Mouse (Mus musculus) CH12.LX (cell line): Measurements from ENCODE around the gene Bag1. TPM values are rescaled to one million over a fixed set of nuclear protein-coding genes. Genes with fewer than 3 reads are reported as not detected.

Experiments
- DNase-seq: peaks from one replicate; pipeline ENCODE4 v3.0.0-alpha.2; 2013; ENCODE audit errors: extremely low read depth
- H3K27ac ChIP-seq: 2 replicates; pipeline ENCODE4 v1.5.1; 2012; ENCODE audit warnings: low read depth, mild to moderate bottlenecking, control low read depth, moderate library complexity; ENCODE audit not compliant: insufficient read depth
- H3K27me3 ChIP-seq: replicated peaks from 2 replicates; pipeline ENCODE3; 2012; ENCODE audit warnings: inconsistent platforms
- H3K36me3 ChIP-seq, 2 experiments: replicated peaks in 1 of 2; 2 replicates each; pipeline versions ENCODE3 to v1.6.1; 2012; ENCODE audit warnings: inconsistent platforms in 1 of 2, low read length in 1 of 2, mild to moderate bottlenecking in 1 of 2, mixed read lengths in 1 of 2, moderate library complexity in 1 of 2; ENCODE audit not compliant: control insufficient read depth in 1 of 2, insufficient read depth in 1 of 2
- H3K4me1 ChIP-seq, 2 experiments: 2 replicates each; pipeline ENCODE4 v1.6.1; 2012; ENCODE audit warnings: inconsistent platforms in 1 of 2, moderate library complexity in 1 of 2; ENCODE audit not compliant: insufficient read depth in 2 of 2, control insufficient read depth in 1 of 2
- H3K4me2 ChIP-seq: 2 replicates; pipeline ENCODE4 v1.6.1; 2012; ENCODE audit warnings: low read depth, mild to moderate bottlenecking, control low read depth; ENCODE audit not compliant: poor library complexity, insufficient read depth, severe bottlenecking
- H3K4me3 ChIP-seq, 3 experiments: fragments of 150-350 bp in 1 of 3; sonication (generic) in 1 of 3; replicated peaks in 1 of 3; 2 replicates each; pipeline versions ENCODE3 to v1.5.1; 2011 to 2012; ENCODE audit warnings: low read depth in 2 of 3, low read length in 2 of 3, mild to moderate bottlenecking in 2 of 3, moderate library complexity in 2 of 3, control low read depth in 1 of 3, improper control_type of control experiment in 1 of 3, inconsistent platforms in 1 of 3, mixed read lengths in 1 of 3; ENCODE audit not compliant: poor library complexity in 1 of 3
- H3K79me2 ChIP-seq: replicated peaks from 2 replicates; pipeline ENCODE4 v1.6.1; 2012; ENCODE audit warnings: mild to moderate bottlenecking, moderate library complexity; ENCODE audit not compliant: control insufficient read depth, poor library complexity, insufficient read depth, severe bottlenecking; ENCODE audit errors: extremely low read depth
- H3K9ac ChIP-seq: 2 replicates; pipeline ENCODE4 v1.6.1; 2012; ENCODE audit warnings: low read depth, mild to moderate bottlenecking, control low read depth, moderate library complexity; ENCODE audit not compliant: insufficient read depth
- H3K9me3 ChIP-seq: replicated peaks from 2 replicates; pipeline ENCODE3; 2012; ENCODE audit warnings: low read length, inconsistent platforms, mixed read lengths
- BHLHE40 ChIP-seq: IDR thresholded peaks from 2 replicates; pipeline ENCODE4 v1.6.1; 2011; ENCODE audit warnings: mild to moderate bottlenecking, low read depth, low read length, improper control_type of control experiment
- CHD1 ChIP-seq: IDR thresholded peaks from 2 replicates; pipeline ENCODE4 v1.6.1; 2012; ENCODE audit warnings: low read depth, low read length, improper control_type of control experiment, inconsistent platforms
- CHD2 ChIP-seq: IDR thresholded peaks from 2 replicates; pipeline ENCODE4 v1.6.1; 2011; ENCODE audit warnings: low read length, improper control_type of control experiment
- CTCF ChIP-seq, 2 experiments: IDR thresholded peaks in 1 of 2; conservative IDR thresholded peaks in 1 of 2; 2 replicates each; pipeline ENCODE4 v1.5.1; 2011 to 2012; ENCODE audit warnings: low read depth in 2 of 2, low read length in 2 of 2, improper control_type of control experiment in 1 of 2, inconsistent platforms in 1 of 2, mild to moderate bottlenecking in 1 of 2, moderate library complexity in 1 of 2
- ETS1 ChIP-seq: conservative IDR thresholded peaks from 2 replicates; pipeline ENCODE4 v1.6.1; 2012; ENCODE audit warnings: low read depth, mild to moderate bottlenecking, inconsistent platforms, low read length, improper control_type of control experiment, moderate library complexity
- HCFC1 ChIP-seq: IDR thresholded peaks from 2 replicates; pipeline ENCODE4 v1.6.1; 2012; ENCODE audit warnings: low read depth, mild to moderate bottlenecking, inconsistent platforms, low read length, improper control_type of control experiment
- IRF4 ChIP-seq: IDR thresholded peaks from 2 replicates; pipeline ENCODE4 v1.6.1; 2014; ENCODE audit warnings: low read depth, mild to moderate bottlenecking, inconsistent platforms, low read length, improper control_type of control experiment
- MAFK ChIP-seq: IDR thresholded peaks from 2 replicates; pipeline ENCODE4 v1.6.1; 2011; ENCODE audit warnings: low read length, improper control_type of control experiment; ENCODE audit not compliant: insufficient replicate concordance
- MYC ChIP-seq: IDR thresholded peaks from 2 replicates; pipeline ENCODE4 v1.6.1; 2011; ENCODE audit warnings: low read depth, mild to moderate bottlenecking, improper control_type of control experiment, low read length
- NELFE ChIP-seq: IDR thresholded peaks from 2 replicates; pipeline ENCODE4 v1.6.1; 2011; ENCODE audit warnings: low read depth, low read length, improper control_type of control experiment
- NRF1 ChIP-seq: IDR thresholded peaks from 2 replicates; pipeline ENCODE4 v1.6.1; 2014; ENCODE audit warnings: low read depth, mild to moderate bottlenecking, inconsistent platforms, low read length, improper control_type of control experiment, moderate library complexity
- PAX5 ChIP-seq: IDR thresholded peaks from 2 replicates; pipeline ENCODE4 v1.6.1; 2012; ENCODE audit warnings: low read length, inconsistent platforms, mixed read lengths
- POLR2A ChIP-seq: IDR thresholded peaks from 2 replicates; pipeline ENCODE4 v1.6.1; 2011; ENCODE audit warnings: low read depth, mild to moderate bottlenecking, improper control_type of control experiment, low read length
- RAD21 ChIP-seq: IDR thresholded peaks from 2 replicates; pipeline ENCODE4 v1.6.1; 2011; ENCODE audit warnings: low read depth, mild to moderate bottlenecking, low read length, improper control_type of control experiment, moderate library complexity
- RCOR1 ChIP-seq: conservative IDR thresholded peaks from 2 replicates; pipeline ENCODE4 v1.6.1; 2012; ENCODE audit warnings: low read depth, mild to moderate bottlenecking, inconsistent platforms, low read length, improper control_type of control experiment
- SIN3A ChIP-seq: IDR thresholded peaks from 2 replicates; pipeline ENCODE4 v1.6.1; 2012; ENCODE audit warnings: low read length, improper control_type of control experiment, inconsistent platforms
- SMC3 ChIP-seq: IDR thresholded peaks from 2 replicates; pipeline ENCODE4 v1.6.1; 2011; ENCODE audit warnings: low read depth, low read length, improper control_type of control experiment
- TBP ChIP-seq: conservative IDR thresholded peaks from 2 replicates; pipeline ENCODE4 v1.6.1; 2011; ENCODE audit warnings: low read depth, low read length, improper control_type of control experiment
- UBTF ChIP-seq: IDR thresholded peaks from 2 replicates; pipeline ENCODE4 v1.6.1; 2012; ENCODE audit warnings: low read depth, mild to moderate bottlenecking, inconsistent platforms, low read length, improper control_type of control experiment, moderate library complexity
- ZKSCAN1 ChIP-seq: IDR thresholded peaks from 2 replicates; pipeline ENCODE4 v1.6.1; 2012; ENCODE audit warnings: low read depth, inconsistent platforms, low read length, improper control_type of control experiment, borderline replicate concordance
- ZMIZ1 ChIP-seq: IDR thresholded peaks from 2 replicates; pipeline ENCODE4 v1.6.1; 2012; ENCODE audit warnings: low read depth, mild to moderate bottlenecking, inconsistent platforms, low read length, improper control_type of control experiment
- ZNF384 ChIP-seq: IDR thresholded peaks from 2 replicates; pipeline ENCODE4 v1.6.1; 2012; ENCODE audit warnings: low read depth, low read length, improper control_type of control experiment, inconsistent platforms
- dilution Hi-C: fragments of 300-500 bp; cut with MboI; formaldehyde crosslinking; loops from 2 replicates; pipeline ENCODE4 v1.14.3; 2020; ENCODE audit warnings: low sequenced_read_pairs; ENCODE audit not compliant: extremely low pct_unique_long_range_greater_than_20kb, extremely low pct_ligation_motif_present
- in situ Hi-C: fragments of 300-500 bp; cut with MboI; formaldehyde crosslinking; loops from 3 replicates; pipeline ENCODE4 v1.14.3; 2019; ENCODE audit warnings: low sequenced_read_pairs, low pct_ligation_motif_present, low pct_unique_long_range_greater_than_20kb, mixed read lengths
- polyA plus RNA-seq: library from polyadenylated mRNA; unstranded; fragments of >175 nt; gene quantifications from 2 replicates; pipeline ENCODE4 v1.2.1, GENCODE M21; 2012; ENCODE audit warnings: low read depth; ENCODE audit not compliant: insufficient read length
- total RNA-seq, 2 experiments: library from RNA; depleted of rRNA; stranded (reverse); fragments of 300-350 nt in 1 of 2; fragments of >200 nt in 1 of 2; gene quantifications; 2 replicates each; pipeline ENCODE4 v1.2.3; 2012 to 2014

Gene Bag1
- total and polyA plus RNA-seq, 3 experiments = 105 to 161 (median 149) TPM

DNA sequence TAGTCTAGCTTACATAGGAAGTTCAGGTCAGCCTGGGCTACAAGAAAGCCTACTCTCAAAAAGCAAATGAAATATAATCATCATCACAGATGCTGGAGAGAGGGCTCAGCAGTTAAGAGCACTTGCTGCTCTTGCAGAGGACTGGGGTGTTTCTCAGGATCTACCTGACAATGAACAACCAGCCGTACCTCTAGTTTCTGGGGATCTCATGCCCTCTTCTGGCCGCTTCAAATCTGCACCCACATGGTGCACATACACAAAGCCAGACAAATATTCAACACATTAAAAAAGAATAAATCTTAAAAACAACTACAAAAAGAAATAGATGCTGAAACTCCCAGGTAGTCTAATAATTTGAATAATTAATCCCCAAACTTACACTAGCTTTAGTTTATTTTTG, 52.4 kb downstream of the Bag1 start:
- no peak for DNase-seq

DNA sequence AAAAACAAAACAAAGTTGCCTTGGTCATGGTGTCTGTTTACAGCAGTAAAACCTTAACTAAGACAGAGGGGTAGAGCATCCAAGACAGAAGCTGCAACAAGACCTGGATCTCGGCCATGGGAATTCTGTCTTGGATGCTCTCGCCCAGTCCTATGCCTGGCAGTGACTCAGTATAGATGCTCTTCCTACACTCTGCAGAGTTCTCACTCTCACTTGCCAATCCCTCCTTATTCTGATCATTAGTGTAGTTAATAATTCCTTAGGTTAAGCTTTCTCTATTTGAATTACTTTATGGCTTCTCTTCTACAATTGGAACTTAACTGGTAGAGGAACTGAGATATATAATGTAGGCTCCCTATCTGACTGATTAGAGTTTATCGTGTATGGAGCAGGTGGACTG, 53.0 kb downstream of the Bag1 start:
- Histone ChIP-seq H3K27me3 (no peaks in the 10 kb centered on the region), H3K9me3 (peaks cover 4% of the 10 kb centered on the region), H3K79me2 (no peaks in the 10 kb centered on the region), H3K4me1 (peaks cover 0 to 6% of the 10 kb centered on the region in 2 experiments; a peak in 2 of 4 replicates), H3K4me2 (no peak overlapping the region), H3K27ac (no peak overlapping the region), H3K36me3 (no peaks in the 10 kb centered on the region), H3K4me3 (no peak overlapping the region), H3K9ac (no peak overlapping the region)
- TF ChIP-seq UBTF (no peak), SMC3 (no peak), ZMIZ1 (no peak), HCFC1 (no peak), ZNF384 (no peak), PAX5 (no peak), SIN3A (no peak), ZKSCAN1 (no peak), CTCF (conservative IDR thresholded peaks at IDR 0.05 in 1 of 2, IDR thresholded peaks at IDR 0.05 in 1 of 2; ENCODE audit: low read depth in 2 of 2, low read length in 2 of 2) (no peak), POLR2A (no peak), TBP (no peak), MAFK (no peak), RCOR1 (no peak), CHD2 (no peak), MYC (no peak), NRF1 (no peak), CHD1 (no peak), IRF4 (no peak), BHLHE40 (no peak), ETS1 (no peak)
- dilution Hi-C loops = no loop called here
- in situ Hi-C loops = no loop called here
- no peak for DNase-seq

More for the DNA sequence above, 52.4 kb downstream of the Bag1 start:
- H3K4me1 ChIP-seq = peaks cover 0 to 6% of the 10 kb centered on the region in 2 experiments; a peak in 2 of 4 replicates
- no peaks in the 10 kb centered on the region for H3K79me2 ChIP-seq
- H3K4me2 ChIP-seq = no peak overlapping the region
- H3K27ac ChIP-seq = no peak overlapping the region
- no peak overlapping the region for H3K4me3 ChIP-seq
- peaks cover 10% of the 10 kb centered on the region for H3K9me3 ChIP-seq
- in situ Hi-C loops = no loop called here
- dilution Hi-C loops = no loop called here
- no peaks in the 10 kb centered on the region for H3K27me3 ChIP-seq
- 0 out of 2 replicates have a peak, but pooled peaks have one; percentile 14 for TF ChIP-seq SMC3
- TF ChIP-seq NELFE = no peak
- TF ChIP-seq RAD21 = peak; percentile 25
- peak in 1 of 2 experiments; percentile 28; a peak in 2 of 4 replicates for TF ChIP-seq CTCF (conservative IDR thresholded peaks at IDR 0.05 in 1 of 2, IDR thresholded peaks at IDR 0.05 in 1 of 2; ENCODE audit: low read depth in 2 of 2, low read length in 2 of 2)
- no peak overlapping the region for H3K9ac ChIP-seq
- no peaks in the 10 kb centered on the region for H3K36me3 ChIP-seq
